Mouse (Mus musculus) CD4-positive, CD25-positive, alpha-beta regulatory T cell, adult 2 months (primary cell): Measurements from ENCODE around the gene Cd81.
A peak's percentile ranks its signal among the peaks of the same experiment; 100 is the strongest.

Source experiments
- DNase-seq: peaks from one replicate; pipeline ENCODE4 v3.0.0-alpha.2; 2012; ENCODE audit warnings: low read depth, low spot score

The Cd81 gene

GRCm38 (mm10) chr7:143020764-143021163 lies 31.8 kb upstream of the Cd81 start:
- DNase-seq = no peak

GRCm38 (mm10) chr7:143021356-143022164 lies 31.0 kb upstream of the Cd81 start:
- peak; percentile 55 for DNase-seq

GRCm38 (mm10) chr7:143023499-143023898 lies 29.0 kb upstream of the Cd81 start:
- DNase-seq = no peak

GRCm38 (mm10) chr7:143024293-143024692 lies 28.2 kb upstream of the Cd81 start:
- DNase-seq = no peak

GRCm38 (mm10) chr7:143025496-143025895 lies 27.0 kb upstream of the Cd81 start:
- DNase-seq = no peak

GRCm38 (mm10) chr7:143027196-143027595 lies 25.3 kb upstream of the Cd81 start:
- no peak for DNase-seq

- DNase-seq = no peak
These were observed 20.7 kb upstream of the Cd81 start for GRCm38 (mm10) chr7:143031816-143032215.

GRCm38 (mm10) chr7:143033581-143033980 lies 19.0 kb upstream of the Cd81 start:
- DNase-seq = no peak

- DNase-seq = no peak
These were observed 18.4 kb upstream of the Cd81 start for GRCm38 (mm10) chr7:143034112-143034511.

GRCm38 (mm10) chr7:143034519-143035450 lies 17.8 kb upstream of the Cd81 start:
- DNase-seq = no peak

- DNase-seq = no peak
These were observed 15.8 kb upstream of the Cd81 start for GRCm38 (mm10) chr7:143036787-143037186.

GRCm38 (mm10) chr7:143037306-143037705 lies 15.2 kb upstream of the Cd81 start:
- DNase-seq = no peak

- DNase-seq = peak; percentile 33
These were observed 14.2 kb upstream of the Cd81 start for GRCm38 (mm10) chr7:143038174-143038931.

GRCm38 (mm10) chr7:143040561-143040960 lies 12.0 kb upstream of the Cd81 start:
- no peak for DNase-seq

GRCm38 (mm10) chr7:143041138-143041822 lies 11.3 kb upstream of the Cd81 start:
- no peak for DNase-seq

GRCm38 (mm10) chr7:143042089-143042488 lies 10.4 kb upstream of the Cd81 start:
- no peak for DNase-seq

GRCm38 (mm10) chr7:143042897-143043300 lies 9.6 kb upstream of the Cd81 start:
- no peak for DNase-seq

- no peak for DNase-seq
These were observed 8.3 kb upstream of the Cd81 start for GRCm38 (mm10) chr7:143044049-143044825.

GRCm38 (mm10) chr7:143044826-143045206 lies 7.7 kb upstream of the Cd81 start:
- DNase-seq = no peak

- DNase-seq = no peak
These were observed 6.2 kb upstream of the Cd81 start for GRCm38 (mm10) chr7:143046358-143046757.
